Mouse (Mus musculus) cerebellum, postnatal 10 days (tissue): ENCODE data around the gene Fbxl15.

ENCODE experiments used
- DNase-seq, 2 experiments: peaks; one replicate each; pipeline ENCODE4 v3.0.0; 2021; ENCODE audit warnings: mixed read lengths in 2 of 2

Fbxl15 gene

GRCm38 (mm10) chr19:46347936-46348668 lies 20.1 kb downstream of the Fbxl15 start:
- DNase-seq: peak in 1 of 2 experiments; percentile 63

DNA sequence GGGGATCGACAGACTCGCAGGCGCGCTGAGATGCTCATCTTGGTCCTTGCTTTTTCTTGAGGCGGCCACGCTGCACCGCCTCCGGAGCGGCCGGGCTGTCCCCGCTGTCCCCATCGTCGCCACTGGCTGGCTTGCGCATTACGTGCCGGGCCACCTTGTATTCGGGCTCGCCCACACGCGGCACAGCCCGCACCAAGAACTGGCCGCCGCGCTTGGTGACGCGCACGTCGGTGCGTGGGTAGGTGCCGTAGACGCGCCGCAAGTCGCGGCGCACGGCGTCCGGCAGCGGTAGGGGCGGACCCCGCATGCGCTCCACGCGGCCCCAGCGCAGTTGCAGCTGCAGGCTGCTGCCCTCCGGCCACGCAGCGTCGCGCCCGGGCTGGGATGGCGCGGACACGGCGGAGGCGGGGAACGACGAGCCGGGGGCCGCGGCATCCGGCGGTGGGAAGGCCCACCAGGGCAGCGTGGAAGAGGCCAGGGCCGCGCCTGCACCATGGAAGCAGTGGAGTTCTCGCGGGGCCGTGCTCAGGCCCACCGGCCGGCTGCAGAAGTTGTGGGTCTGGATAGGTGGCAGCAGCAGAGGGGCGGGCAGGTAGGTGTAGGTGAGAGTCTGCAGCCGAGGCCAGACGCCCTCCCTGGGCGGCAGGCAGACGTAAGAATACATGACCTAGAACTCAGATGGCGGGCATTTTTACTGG lies 20.9 kb downstream of the Fbxl15 start:
- peak; percentile 92 to 94 for DNase-seq

GRCm38 (mm10) chr19:46349550-46349949 lies 21.6 kb downstream of the Fbxl15 start:
- no peak for DNase-seq

DNA sequence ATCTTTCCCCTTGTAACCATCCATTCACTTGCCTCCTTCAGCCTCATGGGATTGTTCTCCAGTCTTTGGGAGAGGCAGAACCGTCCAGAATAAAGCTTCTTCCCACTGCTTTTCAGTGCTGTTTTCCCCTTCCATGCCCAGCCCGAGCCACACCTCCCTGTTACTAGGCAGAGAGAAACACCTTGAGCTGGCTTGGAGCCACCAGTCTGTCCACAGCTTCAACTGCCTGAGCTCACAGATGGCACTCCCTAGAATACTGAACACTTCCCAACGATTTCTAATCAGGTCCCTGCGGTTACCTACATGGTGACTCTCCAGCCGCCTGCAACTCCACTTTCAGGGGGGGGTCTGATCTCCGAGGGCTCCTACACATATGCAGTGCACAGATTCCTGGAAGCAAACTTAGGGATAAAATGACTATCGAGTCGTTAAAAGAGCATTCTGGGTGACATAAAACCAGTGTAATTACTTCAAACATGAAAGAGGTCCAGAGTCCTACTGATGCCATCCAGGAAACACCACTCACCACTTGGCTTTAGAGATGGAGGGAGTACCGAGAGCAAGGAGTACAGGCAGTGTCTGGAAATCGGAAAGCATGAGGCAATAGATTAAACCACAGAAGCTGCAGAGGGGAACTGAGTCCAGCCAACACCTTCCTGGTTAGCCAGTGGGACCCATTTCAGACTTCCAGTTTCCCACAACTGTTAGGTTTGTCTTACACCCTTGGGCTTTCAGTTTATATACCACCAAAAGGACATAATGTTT lies 22.4 kb downstream of the Fbxl15 start, which contains the start of gene 2310034G01Rik:
2310034G01Rik (minus strand) TSS at position 135 of the 765 bp plus-strand sequence.
- DNase-seq: peak; percentile 74 to 77

GRCm38 (mm10) chr19:46356701-46357138 lies 28.7 kb downstream of the Fbxl15 start:
- DNase-seq: peak; percentile 96 to 97

DNA sequence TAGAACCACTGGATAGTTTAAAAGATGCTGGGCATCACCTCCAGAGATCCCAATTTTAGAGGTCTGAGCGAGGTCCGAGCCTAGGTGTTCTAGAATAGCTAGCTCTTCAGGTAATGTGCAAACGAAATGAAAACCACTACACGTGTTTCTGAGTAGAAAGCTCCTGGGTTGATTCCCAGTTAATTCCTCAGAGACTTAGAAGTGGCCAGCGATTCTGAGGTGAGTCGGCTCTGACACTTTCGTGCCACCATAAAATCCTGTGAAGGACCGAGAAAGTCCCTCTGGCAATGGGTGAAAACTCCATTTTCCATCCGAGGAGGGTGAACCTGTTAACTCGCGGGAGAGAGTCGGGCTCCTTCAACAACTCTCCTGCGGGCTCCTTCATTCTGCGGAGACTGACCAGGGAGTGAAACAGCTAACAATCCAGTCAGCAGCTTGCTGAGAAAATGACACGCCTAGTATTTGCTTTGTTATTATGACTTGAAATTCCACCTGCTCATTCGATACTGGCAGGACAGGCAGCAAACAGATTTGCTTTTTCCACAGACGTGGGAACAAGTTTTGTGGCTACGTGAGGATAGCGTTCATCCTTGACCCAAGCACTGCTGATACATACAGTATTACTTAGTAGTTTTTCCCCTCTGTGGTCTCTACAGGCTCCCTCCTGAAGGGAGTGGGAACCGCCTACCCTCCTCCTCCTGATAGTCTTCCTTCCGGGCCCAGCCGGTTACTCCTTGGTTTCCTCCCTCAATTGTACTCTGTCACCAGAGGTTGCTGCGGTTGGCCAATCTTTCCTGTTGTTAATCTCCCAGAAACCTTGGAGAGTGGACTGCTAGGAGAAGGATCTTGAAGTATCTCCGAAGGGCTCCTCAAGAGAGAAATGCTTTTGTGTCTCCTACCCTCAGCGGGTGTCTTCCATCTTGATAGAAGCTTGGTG lies 29.6 kb downstream of the Fbxl15 start:
- DNase-seq: peak in 1 of 2 experiments; percentile 44

GRCm38 (mm10) chr19:46358381-46358780 lies 30.4 kb downstream of the Fbxl15 start:
- DNase-seq: no peak

DNA sequence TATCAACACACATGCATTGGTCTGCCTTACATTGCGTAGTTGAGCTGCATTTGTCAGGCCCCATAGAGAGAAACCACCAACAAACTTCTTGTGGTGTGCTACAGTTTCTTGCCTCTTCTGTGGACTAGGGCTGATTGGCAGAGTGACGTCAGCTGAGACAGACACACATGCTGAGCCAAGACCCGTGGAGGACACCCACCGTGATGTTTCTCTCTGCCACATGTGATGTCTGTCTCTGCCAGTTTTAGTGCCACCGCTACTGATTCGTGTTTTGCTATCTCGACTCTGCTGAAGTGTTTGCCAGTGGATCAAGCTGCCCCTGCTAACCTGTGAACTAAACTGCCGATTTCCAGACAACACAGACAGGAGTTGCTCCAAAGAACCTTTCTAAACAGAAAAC lies 34.1 kb downstream of the Fbxl15 start:
- peak; percentile 56 to 70 for DNase-seq

- no peak for DNase-seq
Observed at GRCm38 (mm10) chr19:46363294-46364009, 35.5 kb downstream of the Fbxl15 start.

GRCm38 (mm10) chr19:46367798-46368590 lies 40.0 kb downstream of the Fbxl15 start:
- DNase-seq: no peak

- peak; percentile 80 to 81 for DNase-seq
Observed at GRCm38 (mm10) chr19:46369204-46369603, 41.2 kb downstream of the Fbxl15 start.

- peak; percentile 44 to 47 for DNase-seq
Observed at GRCm38 (mm10) chr19:46374477-46375088, 46.6 kb downstream of the Fbxl15 start.

- DNase-seq: peak; percentile 83
Observed at GRCm38 (mm10) chr19:46375489-46375888, 47.5 kb downstream of the Fbxl15 start.

- no peak for DNase-seq
Observed at GRCm38 (mm10) chr19:46375891-46376290, 47.9 kb downstream of the Fbxl15 start.
